Mouse (Mus musculus): ENCODE measurements around the gene Grap. TPM values are rescaled to one million over a fixed set of nuclear protein-coding genes. Genes with fewer than 3 reads are reported as not detected.
"Not testable (repeated sequence)": the region's sequence is repeated elsewhere in the genome, so short reads cannot be mapped to it uniquely, and the experiment has no call there.

Grap gene
- polyA plus RNA-seq, 1 experiment from 2014 or later = 6.0 TPM

GRCm38 (mm10) chr11:61619791-61620241 is 33.2 kb upstream of the Grap start:
- Histone ChIP-seq H3K27me3 (replicated peaks; ENCODE audit: low read depth, poor library complexity, severe bottlenecking) (0 out of 2 replicates have a peak, but pooled peaks cover 15% of the 10 kb centered on the region), H3K27ac (replicated peaks) (peak overlapping the region; percentile 81), H3K4me3 (peak overlapping the region; percentile 60), H3K4me1 (peaks cover 32% of the 10 kb centered on the region), H3K9me3 (no peaks in the 10 kb centered on the region), H3K36me3 (replicated peaks) (no peaks in the 10 kb centered on the region)
- DNase-seq (ENCODE audit: low spot score) = peak; percentile 80
- under 1% methylated on average over 17 of the region's 17 CpGs for WGBS

GRCm38 (mm10) chr11:61620254-61620670 is 32.8 kb upstream of the Grap start:
- under 1% methylated on average over 17 of the region's 17 CpGs for WGBS

GRCm38 (mm10) chr11:61620762-61621161 is 32.3 kb upstream of the Grap start:
- WGBS = 60% methylated on average over 8 of the region's 8 CpGs
- 0 out of 2 replicates have a peak, but pooled peaks cover 6% of the 10 kb centered on the region for H3K27me3 ChIP-seq (replicated peaks; ENCODE audit: low read depth, poor library complexity, severe bottlenecking)
- no peak for DNase-seq (ENCODE audit: low spot score)
- H3K4me3 ChIP-seq = peak overlapping the region; percentile 60
- H3K4me1 ChIP-seq = peaks cover 26% of the 10 kb centered on the region
- 0 out of 2 replicates have a peak overlapping the region, but pooled peaks have one; percentile 81 for H3K27ac ChIP-seq (replicated peaks)
- no peaks in the 10 kb centered on the region for H3K9me3 ChIP-seq
- H3K36me3 ChIP-seq (replicated peaks) = no peaks in the 10 kb centered on the region

More at GRCm38 (mm10) chr11:61620254-61620670, 32.8 kb upstream of the Grap start:
- peak overlapping the region; percentile 81 for H3K27ac ChIP-seq (replicated peaks)
- peak; percentile 84 for DNase-seq (ENCODE audit: low spot score)
- H3K36me3 ChIP-seq (replicated peaks) = no peaks in the 10 kb centered on the region
- H3K4me1 ChIP-seq = peaks cover 31% of the 10 kb centered on the region
- H3K9me3 ChIP-seq = no peaks in the 10 kb centered on the region
- peak overlapping the region; percentile 60 for H3K4me3 ChIP-seq
- H3K27me3 ChIP-seq (replicated peaks; ENCODE audit: low read depth, poor library complexity, severe bottlenecking) = 0 out of 2 replicates have a peak, but pooled peaks cover 11% of the 10 kb centered on the region

- no peak overlapping the region for H3K27ac ChIP-seq (replicated peaks)
- DNase-seq (ENCODE audit: low spot score) = no peak
- H3K4me3 ChIP-seq = no peak overlapping the region
- H3K9me3 ChIP-seq = no peaks in the 10 kb centered on the region
- no peaks in the 10 kb centered on the region for H3K36me3 ChIP-seq (replicated peaks)
- 82% methylated on average over 7 of the region's 7 CpGs for WGBS
- peaks cover 5% of the 10 kb centered on the region for H3K4me1 ChIP-seq
- no peaks in the 10 kb centered on the region for H3K27me3 ChIP-seq (replicated peaks; ENCODE audit: low read depth, poor library complexity, severe bottlenecking)
Observed at GRCm38 (mm10) chr11:61625136-61625535, 27.9 kb upstream of the Grap start.

- 100% methylated on average over 1 of the region's 1 CpGs for WGBS
- no peaks in the 10 kb centered on the region for H3K9me3 ChIP-seq
Observed at GRCm38 (mm10) chr11:61626509-61626908, 26.6 kb upstream of the Grap start.

GRCm38 (mm10) chr11:61629621-61630020 is 23.4 kb upstream of the Grap start:
- DNase-seq (ENCODE audit: low spot score) = no peak
- 66% methylated on average over 3 of the region's 3 CpGs for WGBS
- Histone ChIP-seq H3K4me1 (no peaks in the 10 kb centered on the region), H3K27ac (replicated peaks) (no peak overlapping the region), H3K36me3 (replicated peaks) (no peaks in the 10 kb centered on the region), H3K9me3 (no peaks in the 10 kb centered on the region), H3K4me3 (no peak overlapping the region), H3K27me3 (replicated peaks; ENCODE audit: low read depth, poor library complexity, severe bottlenecking) (no peaks in the 10 kb centered on the region)

More at GRCm38 (mm10) chr11:61626509-61626908, 26.6 kb upstream of the Grap start:
- H3K27me3 ChIP-seq (replicated peaks; ENCODE audit: low read depth, poor library complexity, severe bottlenecking) = no peaks in the 10 kb centered on the region
- H3K27ac ChIP-seq (replicated peaks) = no peak overlapping the region
- H3K4me3 ChIP-seq = no peak overlapping the region
- H3K4me1 ChIP-seq = no peaks in the 10 kb centered on the region
- no peaks in the 10 kb centered on the region for H3K36me3 ChIP-seq (replicated peaks)
- no peak for DNase-seq (ENCODE audit: low spot score)

GRCm38 (mm10) chr11:61636309-61636708 is 16.8 kb upstream of the Grap start:
- 96% methylated on average over 4 of the region's 4 CpGs for WGBS
- H3K4me3 ChIP-seq; DNase-seq (ENCODE audit: low spot score); H3K36me3 ChIP-seq (replicated peaks); H3K9me3 ChIP-seq; H3K4me1 ChIP-seq; H3K27me3 ChIP-seq (replicated peaks; ENCODE audit: low read depth, poor library complexity, severe bottlenecking); H3K27ac ChIP-seq (replicated peaks): not testable (repeated sequence)

GRCm38 (mm10) chr11:61637413-61637812 is 15.7 kb upstream of the Grap start:
- H3K27ac ChIP-seq (replicated peaks) = no peak overlapping the region
- no peak for DNase-seq (ENCODE audit: low spot score)
- no peak overlapping the region for H3K4me3 ChIP-seq
- WGBS = 53% methylated on average over 1 of the region's 1 CpGs
- H3K36me3 ChIP-seq (replicated peaks) = no peaks in the 10 kb centered on the region
- H3K9me3 ChIP-seq = no peaks in the 10 kb centered on the region
- H3K4me1 ChIP-seq = no peaks in the 10 kb centered on the region
- H3K27me3 ChIP-seq (replicated peaks; ENCODE audit: low read depth, poor library complexity, severe bottlenecking) = no peaks in the 10 kb centered on the region

- Histone ChIP-seq H3K36me3 (replicated peaks) (no peaks in the 10 kb centered on the region), H3K9me3 (no peaks in the 10 kb centered on the region), H3K27me3 (replicated peaks; ENCODE audit: low read depth, poor library complexity, severe bottlenecking) (no peaks in the 10 kb centered on the region), H3K4me3 (no peak overlapping the region), H3K27ac (replicated peaks) (no peak overlapping the region), H3K4me1 (no peaks in the 10 kb centered on the region)
- DNase-seq (ENCODE audit: low spot score) = no peak
- 93% methylated on average over 3 of the region's 3 CpGs for WGBS
Observed at GRCm38 (mm10) chr11:61637856-61638255, 15.2 kb upstream of the Grap start.

- Histone ChIP-seq H3K27ac (replicated peaks) (no peak overlapping the region), H3K4me1 (no peaks in the 10 kb centered on the region), H3K36me3 (replicated peaks) (no peaks in the 10 kb centered on the region), H3K4me3 (no peak overlapping the region), H3K9me3 (no peaks in the 10 kb centered on the region), H3K27me3 (replicated peaks; ENCODE audit: low read depth, poor library complexity, severe bottlenecking) (no peaks in the 10 kb centered on the region)
- no peak for DNase-seq (ENCODE audit: low spot score)
- WGBS = 76% methylated on average over 12 of the region's 12 CpGs
Observed at GRCm38 (mm10) chr11:61638764-61639536, 14.1 kb upstream of the Grap start.

- Histone ChIP-seq H3K4me3 (no peak overlapping the region), H3K4me1 (no peaks in the 10 kb centered on the region), H3K9me3 (no peaks in the 10 kb centered on the region), H3K27ac (replicated peaks) (no peak overlapping the region), H3K36me3 (replicated peaks) (no peaks in the 10 kb centered on the region), H3K27me3 (replicated peaks; ENCODE audit: low read depth, poor library complexity, severe bottlenecking) (no peaks in the 10 kb centered on the region)
- WGBS = 91% methylated on average over 6 of the region's 6 CpGs
- no peak for DNase-seq (ENCODE audit: low spot score)
Observed at GRCm38 (mm10) chr11:61639601-61640177, 13.4 kb upstream of the Grap start.

GRCm38 (mm10) chr11:61640585-61640984 is 12.5 kb upstream of the Grap start:
- H3K36me3 ChIP-seq (replicated peaks) = not testable (repeated sequence)

GRCm38 (mm10) chr11:61642106-61642505 is 11.0 kb upstream of the Grap start:
- no peak for DNase-seq (ENCODE audit: low spot score)
- 83% methylated on average over 7 of the region's 7 CpGs for WGBS
- H3K27me3 ChIP-seq (replicated peaks; ENCODE audit: low read depth, poor library complexity, severe bottlenecking) = no peaks in the 10 kb centered on the region
- H3K36me3 ChIP-seq (replicated peaks) = no peaks in the 10 kb centered on the region
- H3K4me3 ChIP-seq = no peak overlapping the region
- no peaks in the 10 kb centered on the region for H3K9me3 ChIP-seq
- H3K4me1 ChIP-seq = no peaks in the 10 kb centered on the region
- no peak overlapping the region for H3K27ac ChIP-seq (replicated peaks)

More at GRCm38 (mm10) chr11:61640585-61640984, 12.5 kb upstream of the Grap start:
- not testable (repeated sequence) for H3K27me3 ChIP-seq (replicated peaks; ENCODE audit: low read depth, poor library complexity, severe bottlenecking); DNase-seq (ENCODE audit: low spot score); H3K9me3 ChIP-seq; H3K4me3 ChIP-seq; H3K4me1 ChIP-seq; H3K27ac ChIP-seq (replicated peaks)
- 85% methylated on average over 9 of the region's 9 CpGs for WGBS

Data from embryonic facial prominence, embryonic 10.5 days (tissue).